Mouse (Mus musculus) lung, postnatal 0 days (tissue): ENCODE results near the gene Pdzd4.

Source experiments
- CTCF ChIP-seq: IDR thresholded peaks from 2 replicates; pipeline ENCODE4 v1.5.1; 2016; ENCODE audit warnings: antibody characterized with exemption, mild to moderate bottlenecking
- EP300 ChIP-seq: IDR thresholded peaks from 2 replicates; pipeline ENCODE4 v1.6.1; 2016; ENCODE audit warnings: antibody characterized with exemption, mild to moderate bottlenecking, control low read depth

DNA sequence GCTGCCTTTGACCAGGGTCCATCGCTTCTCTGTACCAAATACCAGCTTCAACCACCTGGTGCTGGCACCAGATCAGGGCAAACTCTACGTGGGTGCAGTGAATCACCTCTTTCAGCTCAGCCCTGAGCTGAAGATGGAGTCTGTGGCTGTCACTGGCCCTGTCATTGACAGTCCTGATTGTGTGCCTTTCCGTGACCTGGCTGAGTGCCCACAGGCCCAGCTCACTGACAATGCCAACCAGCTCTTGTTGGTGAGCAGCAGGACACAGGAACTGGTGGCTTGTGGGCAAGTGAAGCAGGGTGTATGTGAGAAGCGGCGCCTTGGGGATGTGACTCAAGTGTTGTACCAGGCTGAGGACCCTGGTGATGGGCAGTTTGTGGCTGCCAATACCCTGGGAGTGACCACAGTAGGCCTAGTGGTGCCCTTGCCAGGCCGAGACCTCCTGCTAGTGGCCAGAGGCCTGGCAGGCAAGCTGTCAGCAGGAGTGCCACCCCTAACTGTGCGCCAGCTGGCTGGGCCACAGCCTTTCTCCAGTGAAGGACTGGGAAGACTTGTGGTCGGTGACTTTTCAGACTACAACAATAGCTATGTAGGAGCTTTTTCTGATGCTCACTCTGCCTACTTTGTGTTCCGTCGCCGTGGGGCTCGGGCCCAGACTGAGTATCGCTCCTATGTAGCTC lies 66.0 kb downstream of the Pdzd4 start:
- TF ChIP-seq CTCF (no peak), EP300 (no peak)
